Mouse (Mus musculus): ENCODE measurements around the gene Casz1. TPM values are rescaled to one million over a fixed set of nuclear protein-coding genes. Genes with fewer than 3 reads are reported as not detected.

Gene Casz1
- total RNA-seq (2023): 10 to 100 TPM; 32.2 to 34.6 TPM

GRCm38 (mm10) chr4:148804137-148804779, at the start of gene Casz1:
Gene Casz1 (plus strand): TSS chr4:148804429.

Other genes with a start within 250 kb of the Casz1 start
- gene Exosc10, start 246.0 kb upstream of the Casz1 start, total RNA-seq (2023): 100 to 1,000 TPM; 101 to 104 TPM
- gene Srm, start 212.9 kb upstream of the Casz1 start, total RNA-seq (2023): 10 to 100 TPM; 29.3 to 32.6 TPM
- 1 to 10 TPM in 1 of 2 experiments, under 1 TPM in 1; 0.33 to 1.3 TPM for gene Masp2, start 201.9 kb upstream of the Casz1 start, total RNA-seq (2023)
- 100 to 1,000 TPM; 387 to 408 TPM for gene Tardbp, start 177.4 kb upstream of the Casz1 start, total RNA-seq (2023)
- not detected for gene Gm572, start 161.1 kb upstream of the Casz1 start, total RNA-seq (2023)